Comparison of ENCODE assay signal across 9 mouse cellular contexts in the genomic region with DNA sequence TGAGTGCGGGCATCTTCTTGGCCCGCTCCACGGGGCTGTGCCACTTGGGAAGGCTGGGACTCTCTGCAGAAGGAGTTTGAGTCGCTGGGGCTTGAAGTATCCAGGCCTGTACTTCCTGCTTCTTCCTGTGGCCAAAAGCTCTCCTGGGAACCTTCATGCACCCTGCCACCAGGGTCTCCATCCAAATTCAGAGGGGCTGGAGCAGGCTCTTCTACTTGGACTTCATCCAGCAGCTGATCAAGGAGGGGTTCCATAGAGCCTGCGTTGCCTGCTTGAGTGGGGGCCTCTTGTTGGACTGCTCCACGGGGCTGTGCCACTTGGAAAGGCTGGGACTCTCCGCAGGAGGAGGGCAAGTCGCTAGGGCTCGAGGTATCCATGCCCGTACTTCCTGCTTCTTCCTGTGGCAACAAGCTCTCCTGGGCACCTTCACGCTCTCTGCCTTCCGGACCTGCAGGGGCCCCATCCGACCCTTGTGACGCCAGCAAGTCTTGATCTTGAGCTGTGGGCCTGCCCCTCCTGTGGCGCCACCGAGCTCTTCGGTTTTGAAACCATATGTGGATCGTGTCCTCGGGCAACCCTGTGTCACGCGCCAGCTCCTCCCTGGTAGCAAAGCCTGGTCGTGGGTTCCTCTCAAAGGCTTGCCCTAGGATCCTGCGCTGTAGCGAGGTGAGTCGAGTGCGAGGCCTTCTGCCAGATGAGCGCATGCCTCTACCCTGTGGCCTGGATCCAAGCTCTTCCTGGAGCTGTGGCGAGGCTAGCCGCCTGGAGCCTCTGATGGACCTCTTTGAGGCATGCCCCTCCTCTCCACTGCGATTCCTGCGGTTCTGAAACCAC. TPM values are rescaled to one million over a fixed set of nuclear protein-coding genes. Genes with fewer than 3 reads are reported as not detected.
A peak's percentile ranks its signal among the peaks of the same experiment; 100 is the strongest.
DNase-seq lines count a peak whose midpoint lies in the region.
"Not testable (repeated sequence)": the region's sequence is repeated elsewhere in the genome, so short reads cannot be mapped to it uniquely, and the experiment has no call there.
"Had no signal": no experiment of that assay in that cellular context is flagged by ENCODE, and none has a peak within 500 bp of the region (broad histone marks: within the 10 kb centered on the region; RNA-seq: fewer than 3 reads in every experiment).

No protein-coding gene starts in this region.

- peak; percentile 78 for DNase-seq in ZHBTc4 (ENCODE audit: low read depth, low spot score)
- DNase-seq in cerebellum, postnatal 10 days = peak; percentile 56 to 62
- peak; percentile 77 for DNase-seq in gastrocnemius, postnatal 25 days
- DNase-seq in kidney, adult 18-20 months = peak; percentile 63
- DNase-seq in left cerebral cortex, postnatal 4 days = peak; percentile 67
- peak; percentile 38 for DNase-seq in neural tube, embryonic 10.5 days (ENCODE audit: extremely low spot score, low spot score)
- peak; percentile 69 to 73 for DNase-seq in spleen, postnatal 36 days (ENCODE audit: low spot score in 2 of 2)
- peak; percentile 87 to 100 for DNase-seq in urinary bladder, postnatal 4 days (ENCODE audit: low spot score in 2 of 2)

- intact Hi-C loops in left cerebral cortex, postnatal 4 days (cut with DNase I) = not testable (repeated sequence)

RNA-seq across cellular contexts. Expression of a gene that starts 0.5 kb away (rescaled TPM):
- total RNA-seq in gastrocnemius, postnatal 25 days (2021) = not detected
- total RNA-seq in left cerebral cortex, postnatal 4 days (2021) = not detected
- total RNA-seq: monocyte, adult 5-6 weeks had no signal

RNA-seq across cellular contexts. Expression of a gene that starts 8.3 kb away (rescaled TPM):
- total RNA-seq in gastrocnemius, postnatal 25 days (2021) = not detected
- not detected for total RNA-seq in left cerebral cortex, postnatal 4 days (2021)
- total RNA-seq: monocyte, adult 5-6 weeks had no signal

RNA-seq across cellular contexts. Expression of a gene that starts 12.3 kb away (rescaled TPM):
- total RNA-seq in gastrocnemius, postnatal 25 days (2021) = not detected
- total RNA-seq in left cerebral cortex, postnatal 4 days (2021) = not detected
- total RNA-seq: monocyte, adult 5-6 weeks had no signal

RNA-seq across cellular contexts. Expression of a gene that starts 31.1 kb away (rescaled TPM):
- 10 to 100 TPM; 21.4 to 22.9 TPM for total RNA-seq in gastrocnemius, postnatal 25 days (2021)
- total RNA-seq in left cerebral cortex, postnatal 4 days (2021) = 10 to 100 TPM; 64.9 to 65.6 TPM

Comparison
In these comparisons a context has a peak if more than half of its experiments do, and no peak if none do; other contexts are left out.
1. Peak in every context shown above with its lines: DNase-seq.
2. DNase-seq: peak in every context shown above with its lines; median percentile 94 in urinary bladder, postnatal 4 days; 78 in ZHBTc4; 77 in gastrocnemius, postnatal 25 days; 71 in spleen, postnatal 36 days; 67 in left cerebral cortex, postnatal 4 days; 63 in kidney, adult 18-20 months; 59 in cerebellum, postnatal 10 days; 38 in neural tube, embryonic 10.5 days.